Mouse (Mus musculus) MEL-GATA-1-ER (cell line): ENCODE measurements around the gene Fgf5.

Experiments used
- DNase-seq: peaks from one replicate; pipeline ENCODE4 v3.0.0-alpha.2; 2012; ENCODE audit warnings: low read depth; ENCODE audit errors: extremely low read depth

Fgf5 gene

GRCm38 (mm10) chr5:98253838-98254821 is at the start of gene Fgf5:
Gene Fgf5 (plus strand): TSS chr5:98254184.
- no peak for DNase-seq

GRCm38 (mm10) chr5:98212501-98212900 is 41.5 kb upstream of the Fgf5 start:
- DNase-seq: no peak

GRCm38 (mm10) chr5:98221956-98222355 is 32.0 kb upstream of the Fgf5 start:
- no peak for DNase-seq

- no peak for DNase-seq
Measured at GRCm38 (mm10) chr5:98226710-98227109, 27.3 kb upstream of the Fgf5 start.

- DNase-seq: no peak
Measured at GRCm38 (mm10) chr5:98229456-98229855, 24.5 kb upstream of the Fgf5 start.

GRCm38 (mm10) chr5:98238466-98238865 is 15.5 kb upstream of the Fgf5 start:
- no peak for DNase-seq

- DNase-seq: no peak
Measured at GRCm38 (mm10) chr5:98241322-98241829, 12.6 kb upstream of the Fgf5 start.

- no peak for DNase-seq
Measured at GRCm38 (mm10) chr5:98245303-98245702, 8.7 kb upstream of the Fgf5 start.

- DNase-seq: no peak
Measured at GRCm38 (mm10) chr5:98245976-98246375, 8.0 kb upstream of the Fgf5 start.

- DNase-seq: no peak
Measured at GRCm38 (mm10) chr5:98246826-98247225, 7.2 kb upstream of the Fgf5 start.

GRCm38 (mm10) chr5:98247516-98247915 is 6.5 kb upstream of the Fgf5 start:
- DNase-seq: no peak

- no peak for DNase-seq
Measured at GRCm38 (mm10) chr5:98253147-98253546, 837 bp upstream of the Fgf5 start.

GRCm38 (mm10) chr5:98255176-98255575 is 1.2 kb downstream of the Fgf5 start:
- no peak for DNase-seq

- no peak for DNase-seq
Measured at GRCm38 (mm10) chr5:98255760-98256490, 1.9 kb downstream of the Fgf5 start.

- DNase-seq: no peak
Measured at GRCm38 (mm10) chr5:98275318-98275818, 21.4 kb downstream of the Fgf5 start.

GRCm38 (mm10) chr5:98281993-98282392 is 28.0 kb downstream of the Fgf5 start:
- no peak for DNase-seq

GRCm38 (mm10) chr5:98283696-98284478 is 29.9 kb downstream of the Fgf5 start:
- DNase-seq: no peak

- no peak for DNase-seq
Measured at GRCm38 (mm10) chr5:98290642-98291041, 36.7 kb downstream of the Fgf5 start.

GRCm38 (mm10) chr5:98292388-98293048 is 38.5 kb downstream of the Fgf5 start:
- DNase-seq: no peak

- no peak for DNase-seq
Measured at GRCm38 (mm10) chr5:98293049-98293715, 39.2 kb downstream of the Fgf5 start.
